Mouse (Mus musculus) C2C12 (cell line): ENCODE results near the gene Ddx43. TPM values are rescaled to one million over a fixed set of nuclear protein-coding genes. Genes with fewer than 3 reads are reported as not detected.

Experiments
- H3K27me3 ChIP-seq: one replicate; pipeline ENCODE4 v1.6.1; 2011; ENCODE audit not compliant: control insufficient read depth, insufficient read depth, insufficient read length
- H3K36me3 ChIP-seq: one replicate; pipeline ENCODE4 v1.6.1; 2011; ENCODE audit not compliant: control insufficient read depth, insufficient read depth
- H3K4me3 ChIP-seq: one replicate; pipeline ENCODE4 v1.5.1; 2011; ENCODE audit warnings: mild to moderate bottlenecking, control low read depth; ENCODE audit not compliant: poor library complexity, insufficient read depth, severe bottlenecking
- H3K79me2 ChIP-seq: one replicate; pipeline ENCODE4 v1.6.1; 2011; ENCODE audit not compliant: control insufficient read depth, insufficient read depth
- H3K79me3 ChIP-seq: one replicate; pipeline ENCODE4 v1.6.1; 2011; ENCODE audit warnings: low read depth, control low read depth
- H3ac ChIP-seq: one replicate; pipeline ENCODE3; 2011; ENCODE audit warnings: low read depth; ENCODE audit not compliant: control insufficient read depth, insufficient read length
- CEBPB ChIP-seq: IDR thresholded peaks from one replicate; pipeline ENCODE4 v1.6.1; 2011; ENCODE audit warnings: low read depth, mild to moderate bottlenecking, control low read depth, moderate library complexity
- CTCF ChIP-seq: IDR thresholded peaks from one replicate; pipeline ENCODE4 v1.5.1; 2011; ENCODE audit not compliant: control insufficient read depth, insufficient read depth, insufficient read length
- FOSL1 ChIP-seq: IDR thresholded peaks from one replicate; pipeline ENCODE4 v1.8.0; 2011; ENCODE audit warnings: mild to moderate bottlenecking, low read length; ENCODE audit not compliant: poor library complexity, insufficient read depth, severe bottlenecking
- MAX ChIP-seq: IDR thresholded peaks from one replicate; pipeline ENCODE4 v1.6.1; 2011; ENCODE audit warnings: mild to moderate bottlenecking, control low read depth
- MYOD1 ChIP-seq: IDR thresholded peaks from one replicate; pipeline ENCODE4 v1.6.1; 2011; ENCODE audit warnings: low read depth; ENCODE audit not compliant: control insufficient read depth, insufficient read length
- MYOG ChIP-seq: IDR thresholded peaks from one replicate; pipeline ENCODE4 v1.6.1; 2011; ENCODE audit not compliant: control insufficient read depth, insufficient read length; ENCODE audit errors: extremely low read depth
- USF1 ChIP-seq: IDR thresholded peaks from one replicate; pipeline ENCODE4 v1.6.1; 2011; ENCODE audit warnings: low read depth, mild to moderate bottlenecking, control low read depth, moderate library complexity
- polyA plus RNA-seq: library from polyadenylated mRNA; unstranded; fragments of >200 nt; fragmentation: generic; extraction: Trizol; gene quantifications from one replicate; pipeline ENCODE4 v1.2.1, GENCODE M21; 2012; ENCODE audit warnings: missing spikeins

Gene Ddx43
- polyA plus RNA-seq, 1 experiment, result not detected

GRCm38 (mm10) chr9:78465725-78466124 lies 70.1 kb downstream of the Ddx43 start:
- H3K79me2 ChIP-seq, result no peaks in the 10 kb centered on the region

More at GRCm38 (mm10) chr9:78465725-78466124, 70.1 kb downstream of the Ddx43 start:
- Histone ChIP-seq H3ac (no peak overlapping the region), H3K4me3 (no peak overlapping the region), H3K79me3 (no peaks in the 10 kb centered on the region), H3K27me3 (no peaks in the 10 kb centered on the region), H3K36me3 (peaks cover 58% of the 10 kb centered on the region)
- no peak for TF ChIP-seq FOSL1
- no peak for TF ChIP-seq CTCF
- TF ChIP-seq MAX, result no peak
- no peak for TF ChIP-seq MYOG
- TF ChIP-seq CEBPB, result no peak
- TF ChIP-seq MYOD1, result no peak
- TF ChIP-seq USF1, result no peak

Other genes starting within 250 kb of the Ddx43 start
- 102 TPM for gene Gsta4, start 213.0 kb upstream of the Ddx43 start, polyA plus RNA-seq
- gene Gsta1, start 165.1 kb upstream of the Ddx43 start, polyA plus RNA-seq, result 5.2 TPM
- gene Gm3776, start 138.6 kb upstream of the Ddx43 start, polyA plus RNA-seq, result 0.76 TPM
- 0.33 TPM for gene Gm10639, start 105.9 kb upstream of the Ddx43 start, polyA plus RNA-seq
- gene Omt2a, start 81.0 kb upstream of the Ddx43 start, polyA plus RNA-seq, result not detected
- not detected for gene Omt2b, start 68.2 kb upstream of the Ddx43 start, polyA plus RNA-seq
- 0.09 TPM for gene Gsta2, start 40.0 kb upstream of the Ddx43 start, polyA plus RNA-seq
- 0.34 TPM for gene Dppa5a, start 27.6 kb upstream of the Ddx43 start, polyA plus RNA-seq
- gene Ooep, start 17.1 kb upstream of the Ddx43 start, polyA plus RNA-seq, result 0.02 TPM
- gene Cgas, start 47.5 kb downstream of the Ddx43 start, polyA plus RNA-seq, result 1.8 TPM
- 11.2 TPM for gene Mto1, start 52.4 kb downstream of the Ddx43 start, polyA plus RNA-seq
- gene Gm17324, start 53.0 kb downstream of the Ddx43 start, polyA plus RNA-seq, result not detected
- 7,691 TPM for gene Eef1a1, start 93.4 kb downstream of the Ddx43 start, polyA plus RNA-seq
- gene Slc17a5, start 192.3 kb downstream of the Ddx43 start, polyA plus RNA-seq, result 3.7 TPM
- 5.9 TPM for gene Cd109, start 219.8 kb downstream of the Ddx43 start, polyA plus RNA-seq